7 mouse cellular contexts compared by ENCODE assay signal in the genomic region with DNA sequence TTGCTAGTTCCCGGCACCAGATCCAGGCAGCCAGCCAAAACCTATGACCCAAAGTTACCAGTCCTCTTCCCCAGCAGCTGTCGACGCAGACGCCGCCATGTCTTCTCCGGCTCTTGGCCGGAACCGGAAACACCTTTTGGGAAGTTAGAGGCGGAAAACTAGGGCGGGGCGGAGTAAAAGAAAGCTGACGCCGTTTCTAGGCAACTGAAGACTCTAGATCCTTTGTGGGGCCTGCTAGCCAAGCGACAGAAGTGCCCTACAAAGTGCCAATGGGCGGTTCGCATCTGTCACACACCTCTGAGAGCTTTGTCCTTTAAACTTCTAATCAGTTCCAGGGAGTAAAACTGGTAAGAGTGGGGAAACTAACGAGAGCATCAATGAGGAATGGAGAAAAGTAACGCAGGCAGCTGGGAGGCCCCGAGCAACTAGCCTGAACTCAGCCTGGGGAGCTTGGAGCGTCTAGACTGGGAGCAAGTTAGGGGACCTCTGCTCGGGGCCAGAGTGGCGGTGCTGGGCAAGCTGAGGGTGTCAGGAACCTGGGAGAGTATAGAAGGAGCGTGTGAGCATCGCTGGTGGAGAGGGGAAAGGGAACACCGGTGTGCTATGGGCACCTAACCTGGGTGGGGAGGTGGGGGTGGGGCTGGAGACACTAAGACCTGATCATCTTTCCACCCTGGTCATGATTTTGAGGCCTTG. TPM values are rescaled to one million over a fixed set of nuclear protein-coding genes. Genes with fewer than 3 reads are reported as not detected.
DNase-seq lines count a peak whose midpoint lies in the region; ATAC-seq lines count a peak whose summit lies in the region.

A gene (minus strand): TSS at position 131 of the 696 bp plus-strand sequence.
A gene (plus strand): TSS at position 179 of the 696 bp plus-strand sequence.

- H3K4me2 ChIP-seq in intestine, embryonic 15.5 days (replicated peaks): peak within 1 kb of the TSS; percentile 74

- peak; percentile 79 for DNase-seq in adrenal gland, adult 18-20 months (ENCODE audit: low spot score in 2 of 2)
- DNase-seq in embryo, embryonic 11 days: peak; percentile 96
- peak; percentile 73 to 75 for DNase-seq in gastrocnemius, postnatal 36 days
- peak; percentile 84 to 94 for DNase-seq in left cerebral cortex, postnatal 25 days (ENCODE audit: low spot score in 2 of 2)
- DNase-seq in midbrain, embryonic 10.5 days (ENCODE audit: low spot score): peak; percentile 89
- peak; percentile 80 for DNase-seq in right cerebral cortex, postnatal 4 days

- H3K36me3 ChIP-seq in intestine, embryonic 15.5 days: peaks cover 14% of the 10 kb centered on the region; the same call in 1 of the 2 replicates
- H3K36me3 ChIP-seq in midbrain, embryonic 10.5 days: peaks cover 43% of the 10 kb centered on the region

- peaks cover 7% of the 10 kb centered on the region for H3K4me1 ChIP-seq in intestine, embryonic 15.5 days (replicated peaks)
- peaks cover 19% of the 10 kb centered on the region for H3K4me1 ChIP-seq in midbrain, embryonic 10.5 days

- 9% methylated on average over 25 of the region's 25 CpGs for WGBS in intestine, embryonic 15.5 days
- 12% methylated on average over 25 of the region's 25 CpGs for WGBS in midbrain, embryonic 10.5 days

- no peaks in the 10 kb centered on the region for H3K9me3 ChIP-seq in intestine, embryonic 15.5 days
- no peaks in the 10 kb centered on the region for H3K9me3 ChIP-seq in midbrain, embryonic 10.5 days (replicated peaks)

- peak within 1 kb of the TSS; percentile 82 for H3K9ac ChIP-seq in intestine, embryonic 15.5 days

- peak within 1 kb of the TSS; percentile 29; the same call in 1 of the 2 replicates for H3K27ac ChIP-seq in intestine, embryonic 15.5 days
- H3K27ac ChIP-seq in midbrain, embryonic 10.5 days (replicated peaks): peak within 1 kb of the TSS; percentile 85

- intact Hi-C loops in gastrocnemius, postnatal 36 days (cut with DNase I): loop anchor here (5.0 kb wide), 1 partner anchor 161 kb away; no protein-coding TSS in a partner anchor
- intact Hi-C loops in left cerebral cortex, postnatal 25 days (cut with DNase I): loop anchor here (10.0 kb wide), 1 partner anchor 63 kb away; a partner anchor contains a TSS

- H3K4me3 ChIP-seq in intestine, embryonic 15.5 days (replicated peaks): peak within 1 kb of the TSS; percentile 86
- peak within 1 kb of the TSS; percentile 93 for H3K4me3 ChIP-seq in midbrain, embryonic 10.5 days

- H3K27me3 ChIP-seq in intestine, embryonic 15.5 days (replicated peaks): no peaks in the 10 kb centered on the region
- no peaks in the 10 kb centered on the region for H3K27me3 ChIP-seq in midbrain, embryonic 10.5 days (ENCODE audit: low read depth, poor library complexity, severe bottlenecking)

- peak; percentile 95 for ATAC-seq in intestine, embryonic 15.5 days

RNA-seq across cellular contexts. Expression of the first gene that starts in this region (rescaled TPM):
- 10 to 100 TPM; 53.8 to 59.6 TPM for total RNA-seq in adrenal gland, adult 18-20 months (2021)
- total RNA-seq in gastrocnemius, postnatal 36 days (2021): 10 to 100 TPM; 15.1 to 17.5 TPM
- polyA plus RNA-seq in intestine, embryonic 15.5 days (2015; fragmentation: Nextera tagmentation; extraction: Ambion mirVana): 28.2 and 30.2 TPM in 2 replicates
- 10 to 100 TPM; 54.9 to 65.2 TPM for total RNA-seq in left cerebral cortex, postnatal 25 days (2021)
- polyA plus RNA-seq in midbrain, embryonic 10.5 days (2016; fragmentation: Nextera tagmentation; extraction: Ambion mirVana): 33.7 and 37.8 TPM in 2 replicates

RNA-seq across cellular contexts. Expression of the second gene that starts in this region (rescaled TPM):
- total RNA-seq in adrenal gland, adult 18-20 months (2021): 1 to 10 TPM; 2.9 to 5.3 TPM
- under 1 TPM; 0.38 to 0.39 TPM for total RNA-seq in gastrocnemius, postnatal 36 days (2021)
- polyA plus RNA-seq in intestine, embryonic 15.5 days (2015; fragmentation: Nextera tagmentation; extraction: Ambion mirVana): 4.0 and 5.3 TPM in 2 replicates
- 1 to 10 TPM; 3.8 to 4.3 TPM for total RNA-seq in left cerebral cortex, postnatal 25 days (2021)
- 13.8 and 17.3 TPM in 2 replicates for polyA plus RNA-seq in midbrain, embryonic 10.5 days (2016; fragmentation: Nextera tagmentation; extraction: Ambion mirVana)

Comparison
In these comparisons a context has a peak if more than half of its experiments do, and no peak if none do; other contexts are left out.
1. Peak in every context shown above with its lines: DNase-seq, ATAC-seq, H3K4me3 ChIP-seq and H3K27ac ChIP-seq.